In genomic region chrX:137805484-137806200, GRCm38 (mm10) we compare ENCODE assay signal across 12 mouse cellular contexts.
A peak's percentile ranks its signal among the peaks of the same experiment; 100 is the strongest.
DNase-seq lines count a peak whose midpoint lies in the region; ATAC-seq lines count a peak whose summit lies in the region.
"Had no signal": no experiment of that assay in that cellular context is flagged by ENCODE, and none has a peak within 500 bp of the region (broad histone marks: within the 10 kb centered on the region; RNA-seq: fewer than 3 reads in every experiment).

No protein-coding gene starts in this region.

- DNase-seq in midbrain, embryonic 11.5 days (ENCODE audit: low spot score, missing footprints) = no peak
- no peak for DNase-seq in midbrain, embryonic 10.5 days (ENCODE audit: low spot score)
- DNase-seq in hindbrain, embryonic 11.5 days (ENCODE audit: low spot score) = peak; percentile 18
- DNase-seq in right cerebral cortex, postnatal 4 days = no peak
- no peak for DNase-seq in gastrocnemius, postnatal 25 days
- DNase-seq: cerebellum, adult 8-10 months; heart, adult 18-20 months; right cerebral cortex, postnatal 14 days had no signal

- no peak overlapping the region for H3K4me2 ChIP-seq in midbrain, embryonic 11.5 days
- no peak overlapping the region; the same call in 1 of the 2 replicates for H3K4me2 ChIP-seq in hindbrain, embryonic 11.5 days (replicated peaks; ENCODE audit: low read depth, low read length)
- no peak overlapping the region for H3K4me2 ChIP-seq in midbrain, embryonic 15.5 days
- H3K4me2 ChIP-seq: embryonic facial prominence, embryonic 13.5 days; stomach, embryonic 15.5 days had no signal

- 75% methylated on average over 6 of the region's 6 CpGs for whole genome bisulfite sequencing in midbrain, embryonic 11.5 days
- WGBS in midbrain, embryonic 10.5 days = 72% methylated on average over 6 of the region's 6 CpGs
- WGBS in hindbrain, embryonic 11.5 days = 46% methylated on average over 6 of the region's 6 CpGs
- 55% methylated on average over 6 of the region's 6 CpGs for WGBS in midbrain, embryonic 15.5 days

- no peak overlapping the region for H3K9ac ChIP-seq in midbrain, embryonic 11.5 days (ENCODE audit: low read length)
- H3K9ac ChIP-seq in hindbrain, embryonic 11.5 days (ENCODE audit: low read depth, low read length) = no peak overlapping the region
- no peak overlapping the region for H3K9ac ChIP-seq in midbrain, embryonic 15.5 days
- H3K9ac ChIP-seq: embryonic facial prominence, embryonic 13.5 days; stomach, embryonic 15.5 days had no signal

- no peaks in the 10 kb centered on the region for H3K36me3 ChIP-seq in midbrain, embryonic 11.5 days (ENCODE audit: control insufficient read depth, insufficient read depth, low read length)
- H3K36me3 ChIP-seq in midbrain, embryonic 10.5 days = no peaks in the 10 kb centered on the region
- H3K36me3 ChIP-seq in hindbrain, embryonic 11.5 days (ENCODE audit: control insufficient read depth, insufficient read depth, low read length) = no peaks in the 10 kb centered on the region
- H3K36me3 ChIP-seq in midbrain, embryonic 15.5 days (replicated peaks) = no peaks in the 10 kb centered on the region
- H3K36me3 ChIP-seq: embryonic facial prominence, embryonic 13.5 days; stomach, embryonic 15.5 days had no signal

- ATAC-seq in midbrain, embryonic 11.5 days (ENCODE audit: low FRiP score) = 0 out of 2 replicates have a peak, but pooled peaks have one; percentile 61
- peak; percentile 91 for ATAC-seq in hindbrain, embryonic 11.5 days (ENCODE audit: low FRiP score)
- ATAC-seq in midbrain, embryonic 15.5 days (replicated peaks) = peak; percentile 77
- ATAC-seq in monocyte, adult 5-6 weeks (replicated peaks; ENCODE audit: insufficient number of reproducible peaks, low FRiP score, low TSS enrichment, poor library complexity, severe bottlenecking) = no peak

- H3K9me3 ChIP-seq in midbrain, embryonic 11.5 days (ENCODE audit: control insufficient read depth, low read length) = no peaks in the 10 kb centered on the region
- no peaks in the 10 kb centered on the region for H3K9me3 ChIP-seq in midbrain, embryonic 10.5 days (replicated peaks)
- no peaks in the 10 kb centered on the region for H3K9me3 ChIP-seq in hindbrain, embryonic 11.5 days (ENCODE audit: control insufficient read depth, low read length)
- no peaks in the 10 kb centered on the region for H3K9me3 ChIP-seq in midbrain, embryonic 15.5 days
- H3K9me3 ChIP-seq: embryonic facial prominence, embryonic 13.5 days; stomach, embryonic 15.5 days had no signal

- H3K4me1 ChIP-seq in midbrain, embryonic 11.5 days (ENCODE audit: control insufficient read depth, insufficient read depth, low read length) = no peaks in the 10 kb centered on the region
- H3K4me1 ChIP-seq in midbrain, embryonic 10.5 days = no peaks in the 10 kb centered on the region; the same call in 1 of the 2 replicates
- H3K4me1 ChIP-seq in hindbrain, embryonic 11.5 days (replicated peaks; ENCODE audit: control insufficient read depth, insufficient read depth, low read length) = no peaks in the 10 kb centered on the region
- no peaks in the 10 kb centered on the region for H3K4me1 ChIP-seq in midbrain, embryonic 15.5 days
- H3K4me1 ChIP-seq: embryonic facial prominence, embryonic 13.5 days; stomach, embryonic 15.5 days had no signal

- no peaks in the 10 kb centered on the region for H3K27me3 ChIP-seq in midbrain, embryonic 11.5 days (ENCODE audit: control insufficient read depth, insufficient read depth, low read length)
- peaks cover 6% of the 10 kb centered on the region; the same call in 1 of the 2 replicates for H3K27me3 ChIP-seq in midbrain, embryonic 10.5 days (ENCODE audit: low read depth, poor library complexity, severe bottlenecking)
- no peaks in the 10 kb centered on the region for H3K27me3 ChIP-seq in hindbrain, embryonic 11.5 days (ENCODE audit: control insufficient read depth, insufficient read depth, low read length)
- H3K27me3 ChIP-seq in midbrain, embryonic 15.5 days (replicated peaks) = no peaks in the 10 kb centered on the region
- H3K27me3 ChIP-seq: embryonic facial prominence, embryonic 13.5 days; stomach, embryonic 15.5 days had no signal

- no peak overlapping the region for H3K4me3 ChIP-seq in midbrain, embryonic 11.5 days (ENCODE audit: low read depth, low read length)
- H3K4me3 ChIP-seq in midbrain, embryonic 10.5 days = no peak overlapping the region
- H3K4me3 ChIP-seq in hindbrain, embryonic 11.5 days (ENCODE audit: low read depth, low read length) = no peak overlapping the region
- no peak overlapping the region for H3K4me3 ChIP-seq in midbrain, embryonic 15.5 days
- H3K4me3 ChIP-seq: embryonic facial prominence, embryonic 13.5 days; stomach, embryonic 15.5 days had no signal

- H3K27ac ChIP-seq in midbrain, embryonic 11.5 days (ENCODE audit: low read depth, low read length) = no peak overlapping the region
- no peak overlapping the region for H3K27ac ChIP-seq in midbrain, embryonic 10.5 days (replicated peaks)
- peak overlapping the region; percentile 62 for H3K27ac ChIP-seq in hindbrain, embryonic 11.5 days (ENCODE audit: low read depth, low read length)
- no peak overlapping the region for H3K27ac ChIP-seq in midbrain, embryonic 15.5 days
- H3K27ac ChIP-seq: embryonic facial prominence, embryonic 13.5 days; stomach, embryonic 15.5 days had no signal
